Mouse (Mus musculus) lung, postnatal 0 days (tissue): ENCODE data around the gene Plpp7. TPM values are rescaled to one million over a fixed set of nuclear protein-coding genes. Genes with fewer than 3 reads are reported as not detected.

ENCODE experiments used
- ATAC-seq: fragments of 200-750 bp; cut with Nextera tagmentation; 2 replicates; pipeline ENCODE4 v1.8.0; 2017; ENCODE audit warnings: moderate library complexity
- DNase-seq: peaks from one replicate; pipeline ENCODE4 v3.0.0-alpha.2; 2016; ENCODE audit warnings: low spot score
- H3K27ac ChIP-seq: fragments of 300-500 bp; sonication (generic); 2 replicates; pipeline ENCODE4 v1.5.1; 2014; ENCODE audit warnings: antibody characterized with exemption, mild to moderate bottlenecking, low read length, mixed read lengths
- H3K27me3 ChIP-seq: fragments of 300-500 bp; sonication (generic); replicated peaks from 2 replicates; pipeline ENCODE4 v1.6.1; 2014; ENCODE audit warnings: low read length, mixed read lengths; ENCODE audit not compliant: insufficient read depth
- H3K36me3 ChIP-seq: fragments of 300-500 bp; sonication (generic); 2 replicates; pipeline ENCODE4 v1.6.1; 2014; ENCODE audit warnings: low read length, mixed read lengths; ENCODE audit not compliant: insufficient read depth
- H3K4me1 ChIP-seq: fragments of 300-500 bp; sonication (generic); 2 replicates; pipeline ENCODE4 v1.6.1; 2014; ENCODE audit warnings: antibody characterized with exemption, low read depth, low read length, mixed read lengths; ENCODE audit not compliant: insufficient read depth
- H3K4me2 ChIP-seq: fragments of 300-500 bp; sonication (generic); replicated peaks from 2 replicates; pipeline ENCODE4 v1.6.1; 2014; ENCODE audit warnings: low read depth, mild to moderate bottlenecking, low read length, moderate library complexity, mixed read lengths
- H3K4me3 ChIP-seq: fragments of 300-500 bp; sonication (generic); 2 replicates; pipeline ENCODE4 v1.5.1; 2014; ENCODE audit warnings: low read depth, low read length
- H3K9ac ChIP-seq: fragments of 300-500 bp; sonication (generic); replicated peaks from 2 replicates; pipeline ENCODE4 v1.6.1; 2014; ENCODE audit warnings: low read depth, mild to moderate bottlenecking
- H3K9me3 ChIP-seq: fragments of 300-500 bp; sonication (generic); 2 replicates; pipeline ENCODE4 v1.6.1; 2016; ENCODE audit warnings: low read length, mixed read lengths
- CTCF ChIP-seq: IDR thresholded peaks from 2 replicates; pipeline ENCODE4 v1.5.1; 2016; ENCODE audit warnings: antibody characterized with exemption, mild to moderate bottlenecking
- EP300 ChIP-seq: IDR thresholded peaks from 2 replicates; pipeline ENCODE4 v1.6.1; 2016; ENCODE audit warnings: antibody characterized with exemption, mild to moderate bottlenecking, control low read depth
- WGBS: fragments of 180-500 bp; shearing (Covaris S2); extraction: QIAGEN DNeasy Blood & Tissue Kit; methylation state at CpG from one replicate; pipeline ENCODE4 v1.1.7; 2014; 5-methylcytosine and 5-hydroxymethylcytosine counted together
- polyA plus RNA-seq: library from polyadenylated mRNA; unstranded; fragments of >200 nt; fragmentation: Nextera tagmentation; extraction: Ambion mirVana; gene quantifications from 2 replicates; pipeline ENCODE4 v1.2.1, GENCODE M21; 2015

The Plpp7 gene
- polyA plus RNA-seq, 1 experiment from 2014 or later = 2.4 TPM

DNA sequence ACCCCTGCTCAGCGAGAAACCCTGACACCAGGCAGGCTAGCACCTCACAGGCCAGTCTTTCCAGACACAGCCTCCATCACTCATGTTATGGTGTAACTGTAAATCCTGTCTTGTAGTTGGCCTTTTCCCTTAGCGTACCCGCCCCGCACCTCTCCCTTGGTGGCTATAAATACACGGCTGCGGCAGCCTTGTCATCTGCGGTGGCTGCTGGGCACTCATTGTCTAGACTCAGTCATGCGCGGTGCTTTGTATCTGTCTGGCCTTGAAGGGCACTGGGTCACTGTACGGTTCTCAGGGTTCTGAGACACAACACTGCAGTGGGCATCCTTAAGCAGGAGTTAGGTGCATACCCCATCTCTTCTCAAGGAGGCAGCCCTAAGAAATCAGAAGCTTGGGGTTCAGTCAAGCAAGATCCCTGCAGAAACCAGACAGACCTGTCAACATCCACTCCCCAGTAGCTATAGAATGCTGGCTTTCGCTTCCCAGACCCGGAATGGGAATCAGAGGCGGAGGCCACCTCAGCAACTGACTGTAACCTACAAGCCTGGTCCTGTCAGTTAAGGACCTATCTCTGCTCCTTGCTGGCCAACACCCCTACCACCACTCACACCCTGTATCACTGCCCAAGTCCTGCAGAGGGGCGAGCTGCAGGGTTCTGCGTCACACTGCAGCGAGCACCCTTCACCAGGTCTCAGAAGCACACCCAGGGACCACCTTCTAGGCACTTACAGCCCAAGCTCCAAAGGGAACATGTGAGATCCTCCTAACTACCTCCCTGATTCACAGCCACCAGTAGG is 10.0 kb downstream of the Plpp7 start:
- Histone ChIP-seq H3K4me1 (no peaks in the 10 kb centered on the region), H3K9me3 (no peaks in the 10 kb centered on the region), H3K9ac (no peak overlapping the region), H3K36me3 (no peaks in the 10 kb centered on the region), H3K27me3 (no peaks in the 10 kb centered on the region), H3K4me3 (no peak overlapping the region), H3K4me2 (no peak overlapping the region), H3K27ac (no peak overlapping the region)
- no peak for TF ChIP-seq CTCF
- TF ChIP-seq EP300 = no peak
- ATAC-seq = no peak
- WGBS = 78% methylated on average over 16 of the region's 16 CpGs
- DNase-seq = no peak

DNA sequence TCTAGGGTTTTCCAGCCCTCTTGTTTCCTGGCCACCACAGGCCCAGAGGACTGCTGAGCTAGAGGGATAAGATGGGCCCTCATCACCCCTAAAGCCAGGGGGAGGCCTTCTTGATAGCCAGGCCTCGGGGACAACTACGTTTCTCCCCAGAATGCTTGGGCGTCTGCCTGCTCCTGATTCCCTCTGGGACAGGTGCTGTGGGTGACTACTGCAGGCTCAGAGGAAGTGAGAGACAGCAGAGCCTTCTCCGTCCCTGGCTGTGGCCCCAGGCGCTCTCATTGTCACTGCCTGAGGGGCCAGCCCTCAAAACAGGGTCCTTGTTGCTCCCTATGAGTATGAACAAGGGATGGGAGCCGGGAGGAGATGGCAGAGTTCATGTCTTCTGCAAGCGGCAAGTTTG is 10.6 kb downstream of the Plpp7 start:
- Histone ChIP-seq H3K27me3 (no peaks in the 10 kb centered on the region), H3K9ac (no peak overlapping the region), H3K4me2 (no peak overlapping the region), H3K27ac (no peak overlapping the region), H3K9me3 (no peaks in the 10 kb centered on the region), H3K36me3 (no peaks in the 10 kb centered on the region), H3K4me1 (no peaks in the 10 kb centered on the region), H3K4me3 (no peak overlapping the region)
- WGBS = 79% methylated on average over 7 of the region's 7 CpGs
- ATAC-seq = no peak
- no peak for TF ChIP-seq EP300
- TF ChIP-seq CTCF = no peak
- DNase-seq = no peak

DNA sequence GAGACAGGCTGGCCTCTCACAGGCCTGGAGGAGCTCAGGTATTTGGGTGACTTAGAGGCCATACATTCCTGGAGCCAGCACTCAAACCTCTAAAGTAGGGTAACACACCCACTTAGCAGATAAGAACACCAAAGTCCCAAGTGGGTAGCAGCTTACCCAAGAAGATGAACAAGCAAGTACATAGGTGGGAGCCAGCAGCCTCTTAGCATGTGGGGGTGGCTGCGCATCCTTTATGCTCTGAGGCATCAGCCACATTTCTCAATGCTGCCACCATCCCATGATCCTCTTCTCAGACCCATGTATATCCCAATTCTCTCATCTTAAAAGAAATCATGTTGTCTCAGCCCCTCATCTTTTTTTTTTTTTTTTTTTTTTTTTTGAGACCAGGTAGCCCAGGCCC is 15.9 kb downstream of the Plpp7 start:
- TF ChIP-seq CTCF = no peak
- no peak for TF ChIP-seq EP300
- 79% methylated on average over 1 of the region's 1 CpGs for WGBS
- Histone ChIP-seq H3K27ac (no peak overlapping the region), H3K36me3 (no peaks in the 10 kb centered on the region), H3K4me2 (no peak overlapping the region), H3K4me3 (no peak overlapping the region), H3K27me3 (no peaks in the 10 kb centered on the region), H3K4me1 (no peaks in the 10 kb centered on the region), H3K9me3 (no peaks in the 10 kb centered on the region), H3K9ac (no peak overlapping the region)
- ATAC-seq = no peak
- no peak for DNase-seq

DNA sequence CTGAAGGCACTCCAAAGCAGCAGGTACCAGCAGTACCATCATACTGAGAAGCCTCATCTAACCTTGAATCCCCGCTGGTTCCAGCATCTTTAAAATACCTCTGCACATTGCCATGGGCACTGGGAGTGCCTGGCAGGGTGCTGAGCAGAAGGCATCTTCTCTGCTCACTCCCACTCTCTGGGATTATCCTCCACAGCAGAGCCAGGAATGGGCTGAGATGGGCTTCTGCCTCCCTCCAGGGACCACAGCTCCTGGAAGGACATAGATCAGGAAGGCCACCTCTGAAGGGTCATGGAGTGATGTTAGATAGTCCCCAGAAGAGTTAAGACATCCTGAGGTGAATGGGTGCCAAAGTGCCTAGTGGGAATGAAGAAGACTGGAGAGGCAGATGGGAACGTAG is 17.2 kb downstream of the Plpp7 start:
- no peak overlapping the region for H3K27ac ChIP-seq
- 62% methylated on average over 2 of the region's 2 CpGs for WGBS
- H3K27me3 ChIP-seq = no peaks in the 10 kb centered on the region
- ATAC-seq (no peak), DNase-seq (no peak)
- no peak overlapping the region for H3K4me2 ChIP-seq
- H3K9me3 ChIP-seq = no peaks in the 10 kb centered on the region
- H3K36me3 ChIP-seq = no peaks in the 10 kb centered on the region
- H3K9ac ChIP-seq = no peak overlapping the region
- no peaks in the 10 kb centered on the region for H3K4me1 ChIP-seq
- TF ChIP-seq EP300 (no peak), CTCF (no peak)
- no peak overlapping the region for H3K4me3 ChIP-seq

DNA sequence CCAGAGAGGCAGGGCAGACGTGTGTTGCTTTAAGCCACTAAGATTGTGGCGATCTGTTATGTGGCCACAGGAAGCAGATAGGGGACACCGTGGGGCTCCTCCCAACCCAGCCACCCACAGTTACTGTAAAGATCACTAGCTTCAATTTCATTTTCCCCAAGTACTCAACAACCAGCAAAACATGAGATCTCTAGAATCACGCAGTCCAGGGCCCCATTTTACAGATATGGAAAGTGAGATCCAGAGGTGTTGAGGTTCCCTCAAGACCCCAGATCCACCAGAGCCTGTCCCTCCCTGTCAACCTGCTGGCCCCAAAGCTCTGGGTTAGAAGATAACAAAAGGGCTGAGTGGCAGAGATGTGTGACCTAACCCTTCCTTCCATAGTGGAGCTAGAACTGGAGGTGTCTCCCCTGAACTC is 20.5 kb downstream of the Plpp7 start:
- DNase-seq = no peak
- H3K9ac ChIP-seq = no peak overlapping the region

DNA sequence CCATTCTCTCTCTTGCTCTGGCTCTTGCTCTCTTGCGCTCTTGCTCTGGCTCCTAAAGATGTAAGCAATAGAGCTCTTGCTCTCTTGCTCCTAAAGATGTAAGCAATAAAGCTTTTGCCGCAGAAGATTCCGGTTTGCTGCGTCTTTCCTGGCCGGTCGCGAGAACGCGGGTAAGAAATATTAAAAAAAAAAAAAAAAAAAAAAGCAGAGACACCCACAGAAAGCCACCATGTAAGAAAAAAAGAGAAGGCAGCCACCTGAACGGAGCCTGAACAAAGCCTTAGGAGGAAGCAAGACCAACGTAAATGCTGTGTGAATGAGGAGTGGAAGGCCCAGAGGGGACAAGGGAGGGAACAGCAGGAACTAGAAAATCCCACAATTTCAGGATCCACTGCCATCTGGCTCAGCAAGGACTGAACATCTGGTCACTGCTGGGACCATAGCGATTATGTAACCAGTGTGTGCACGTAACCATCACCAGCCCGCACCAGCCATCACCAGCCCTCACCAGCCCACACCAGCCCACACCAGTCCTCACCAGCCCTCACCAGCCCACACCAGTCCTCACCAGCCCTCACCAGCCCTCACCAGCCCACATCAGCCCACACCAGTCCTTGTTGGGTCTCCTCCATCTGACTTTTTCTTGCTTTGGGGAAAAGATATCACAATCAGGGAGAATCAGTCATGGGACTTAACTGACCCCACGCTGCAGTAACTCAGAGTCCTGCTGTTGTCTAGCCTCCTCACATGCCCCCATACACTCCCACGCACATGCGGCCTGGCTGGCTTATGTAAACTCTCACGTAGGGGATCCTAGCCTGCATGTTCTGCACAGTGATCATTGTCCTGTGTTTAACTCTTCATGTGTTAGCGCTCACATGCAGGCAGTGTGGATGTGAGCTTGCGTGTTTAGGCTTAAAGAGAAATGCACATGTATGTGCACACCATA is 24.7 kb downstream of the Plpp7 start:
- H3K36me3 ChIP-seq = no peaks in the 10 kb centered on the region
- no peak for DNase-seq

More for the DNA sequence above, 20.5 kb downstream of the Plpp7 start:
- Histone ChIP-seq H3K27me3 (no peaks in the 10 kb centered on the region), H3K4me2 (no peak overlapping the region), H3K4me3 (no peak overlapping the region), H3K4me1 (no peaks in the 10 kb centered on the region), H3K36me3 (no peaks in the 10 kb centered on the region), H3K9me3 (no peaks in the 10 kb centered on the region), H3K27ac (no peak overlapping the region)
- no peak for ATAC-seq
- WGBS = 76% methylated on average over 4 of the region's 4 CpGs
- TF ChIP-seq CTCF (no peak), EP300 (no peak)

More for the DNA sequence above, 24.7 kb downstream of the Plpp7 start:
- Histone ChIP-seq H3K9me3 (no peaks in the 10 kb centered on the region), H3K27ac (no peak overlapping the region), H3K4me1 (no peaks in the 10 kb centered on the region), H3K4me3 (no peak overlapping the region), H3K4me2 (no peak overlapping the region), H3K27me3 (no peaks in the 10 kb centered on the region), H3K9ac (no peak overlapping the region)
- TF ChIP-seq CTCF (no peak), EP300 (no peak)
- no peak for ATAC-seq
- 87% methylated on average over 20 of the region's 20 CpGs for WGBS
